Mouse (Mus musculus) liver, adult 2 months (tissue): ENCODE results near the gene Tdp2. TPM values are rescaled to one million over a fixed set of nuclear protein-coding genes. Genes with fewer than 3 reads are reported as not detected.

Experiments used
- DNase-seq: peaks from one replicate; pipeline ENCODE4 v3.0.0-alpha.2; 2011; ENCODE audit warnings: low read depth, low spot score; ENCODE audit errors: extremely low read depth
- H3K27ac ChIP-seq: fragments of 200-500 bp; replicated peaks from 2 replicates; pipeline ENCODE4 v1.5.1; 2012; ENCODE audit warnings: low read depth, mild to moderate bottlenecking, control low read depth, inconsistent platforms, low read length; ENCODE audit not compliant: insufficient read depth
- H3K27me3 ChIP-seq: fragments of 200-500 bp; 2 replicates; pipeline ENCODE4 v1.6.1; 2012; ENCODE audit warnings: mild to moderate bottlenecking, moderate library complexity, low read length, inconsistent platforms; ENCODE audit not compliant: control insufficient read depth, insufficient read depth
- H3K36me3 ChIP-seq: fragments of 200-500 bp; 2 replicates; pipeline ENCODE4 v1.6.1; 2012; ENCODE audit warnings: low read length, inconsistent platforms; ENCODE audit not compliant: control insufficient read depth, insufficient read depth
- H3K4me1 ChIP-seq: fragments of 200-500 bp; 2 replicates; pipeline ENCODE4 v1.6.1; 2011; ENCODE audit warnings: low read length; ENCODE audit not compliant: control insufficient read depth, insufficient read depth
- H3K4me3 ChIP-seq: fragments of 200-500 bp; 2 replicates; pipeline ENCODE4 v1.5.1; 2011; ENCODE audit warnings: low read depth, mild to moderate bottlenecking, control low read depth, low read length, moderate library complexity; ENCODE audit not compliant: insufficient read depth
- H3K79me2 ChIP-seq: fragments of 200-500 bp; 2 replicates; pipeline ENCODE4 v1.6.1; 2012; ENCODE audit warnings: inconsistent platforms, mild to moderate bottlenecking, low read length, moderate library complexity; ENCODE audit not compliant: control insufficient read depth, insufficient read depth
- H3K9ac ChIP-seq: fragments of 200-500 bp; 2 replicates; pipeline ENCODE4 v1.6.1; 2012; ENCODE audit warnings: low read depth, mild to moderate bottlenecking, control low read depth, inconsistent platforms, low read length
- CTCF ChIP-seq: fragments of 200-500 bp; IDR thresholded peaks from 2 replicates; pipeline ENCODE4 v1.5.1; 2011; ENCODE audit warnings: low read depth, low read length, control low read depth
- POLR2A ChIP-seq: fragments of 200-500 bp; IDR thresholded peaks from 2 replicates; pipeline ENCODE4 v1.6.1; 2011; ENCODE audit warnings: low read length, control low read depth; ENCODE audit not compliant: insufficient read depth; ENCODE audit errors: extremely low read depth
- WGBS: fragments of 180-500 bp; shearing (Covaris S2); methylation state at CpG from one replicate; pipeline ENCODE4 v1.1.7; 2018; 5-methylcytosine and 5-hydroxymethylcytosine counted together
- polyA plus RNA-seq: library from polyadenylated mRNA; depleted of rRNA; stranded (reverse); fragments of >200 nt; gene quantifications from 2 replicates; pipeline ENCODE4 v1.2.3, GENCODE M21; 2012
- total RNA-seq: library from RNA; depleted of rRNA; stranded (reverse); fragments of >200 nt; gene quantifications from 2 replicates; pipeline ENCODE4 v1.2.3, GENCODE M21; 2014

Tdp2 gene
- total and polyA plus RNA-seq, 2 experiments = 18.6 to 29.4 TPM

- Histone ChIP-seq H3K27me3 (no peaks in the 10 kb centered on the region), H3K4me3 (peak overlapping the region; percentile 99), H3K27ac (peak overlapping the region; percentile 80), H3K9ac (peak overlapping the region; percentile 100), H3K4me1 (peaks cover 14% of the 10 kb centered on the region), H3K36me3 (peaks cover 16% of the 10 kb centered on the region), H3K79me2 (peaks cover 14% of the 10 kb centered on the region)
- peak; percentile 66 for DNase-seq
- WGBS = under 1% methylated on average over 26 of the region's 26 CpGs
- no peak for TF ChIP-seq CTCF
- TF ChIP-seq POLR2A = no peak
Measured at GRCm38 (mm10) chr13:24802131-24802691, 29.3 kb upstream of the Tdp2 start.

- no peaks in the 10 kb centered on the region for H3K27me3 ChIP-seq
- H3K36me3 ChIP-seq = peaks cover 25% of the 10 kb centered on the region
- no peak for DNase-seq
- peak overlapping the region; percentile 60 for H3K4me3 ChIP-seq
- peaks cover 14% of the 10 kb centered on the region for H3K79me2 ChIP-seq
- peak overlapping the region; percentile 49; the same call in 1 of the 2 replicates for H3K9ac ChIP-seq
- H3K4me1 ChIP-seq = peaks cover 14% of the 10 kb centered on the region
- 1% methylated on average over 2 of the region's 2 CpGs for WGBS
- H3K27ac ChIP-seq = no peak overlapping the region
- TF ChIP-seq POLR2A (no peak), CTCF (no peak)
Measured at GRCm38 (mm10) chr13:24803196-24803595, 28.3 kb upstream of the Tdp2 start.

- no peak for TF ChIP-seq POLR2A
- no peak for TF ChIP-seq CTCF
- H3K27ac ChIP-seq = no peak overlapping the region
- H3K36me3 ChIP-seq = peaks cover 51% of the 10 kb centered on the region
- peak; percentile 91 for DNase-seq
- H3K79me2 ChIP-seq = peaks cover 14% of the 10 kb centered on the region
- no peak overlapping the region for H3K4me3 ChIP-seq
- H3K4me1 ChIP-seq = peaks cover 17% of the 10 kb centered on the region
- no peaks in the 10 kb centered on the region for H3K27me3 ChIP-seq
- H3K9ac ChIP-seq = no peak overlapping the region
Measured at GRCm38 (mm10) chr13:24806079-24806478, 25.4 kb upstream of the Tdp2 start.

- Histone ChIP-seq H3K4me3 (no peak overlapping the region), H3K4me1 (peaks cover 4% of the 10 kb centered on the region; the same call in 1 of the 2 replicates), H3K9ac (no peak overlapping the region), H3K79me2 (no peaks in the 10 kb centered on the region; the same call in 1 of the 2 replicates), H3K27me3 (no peaks in the 10 kb centered on the region), H3K27ac (no peak overlapping the region), H3K36me3 (peaks cover 70% of the 10 kb centered on the region)
- WGBS = 61% methylated on average over 2 of the region's 2 CpGs
- no peak for TF ChIP-seq POLR2A
- TF ChIP-seq CTCF = no peak
- DNase-seq = peak; percentile 63
Measured at GRCm38 (mm10) chr13:24812521-24812920, 19.0 kb upstream of the Tdp2 start.

GRCm38 (mm10) chr13:24814616-24815015, 16.9 kb upstream of the Tdp2 start:
- 31% methylated on average over 1 of the region's 1 CpGs for WGBS
- Histone ChIP-seq H3K4me3 (no peak overlapping the region), H3K9ac (no peak overlapping the region), H3K36me3 (peaks cover 57% of the 10 kb centered on the region), H3K79me2 (no peaks in the 10 kb centered on the region), H3K4me1 (peaks cover 2% of the 10 kb centered on the region; the same call in 1 of the 2 replicates), H3K27ac (peak overlapping the region; percentile 72), H3K27me3 (no peaks in the 10 kb centered on the region)
- peak; percentile 79 for DNase-seq
- TF ChIP-seq CTCF (no peak), POLR2A (no peak)
